Mouse (Mus musculus) lung, adult 2 months (tissue): ENCODE data around the gene Cd82. TPM values are rescaled to one million over a fixed set of nuclear protein-coding genes. Genes with fewer than 3 reads are reported as not detected.

ENCODE experiments used
- DNase-seq: peaks from one replicate; pipeline ENCODE4 v3.0.0; 2022
- H3K4me1 ChIP-seq: fragments of 200-500 bp; 2 replicates; pipeline ENCODE4 v1.6.1; 2011; ENCODE audit warnings: low read length; ENCODE audit not compliant: control insufficient read depth, insufficient read depth
- H3K4me3 ChIP-seq: fragments of 200-500 bp; replicated peaks from 2 replicates; pipeline ENCODE3; 2011; ENCODE audit warnings: low read depth, mild to moderate bottlenecking, control low read depth, low read length; ENCODE audit errors: extremely low read depth
- CTCF ChIP-seq: fragments of 200-500 bp; IDR thresholded peaks from 2 replicates; pipeline ENCODE4 v1.5.1; 2011; ENCODE audit warnings: mild to moderate bottlenecking, low read length, control low read depth; ENCODE audit not compliant: insufficient read depth
- POLR2A ChIP-seq: fragments of 200-500 bp; IDR thresholded peaks from 2 replicates; pipeline ENCODE4 v1.6.1; 2011; ENCODE audit warnings: low read depth, mild to moderate bottlenecking, control low read depth, low read length, borderline replicate concordance; ENCODE audit errors: extremely low read depth
- whole genome bisulfite sequencing: fragments of 180-500 bp; shearing (Covaris S2); methylation state at CpG from one replicate; pipeline ENCODE4 v1.1.7; 2018; 5-methylcytosine and 5-hydroxymethylcytosine counted together
- polyA plus RNA-seq: library from polyadenylated mRNA; depleted of rRNA; stranded (reverse); fragments of >200 nt; gene quantifications from 2 replicates; pipeline ENCODE4 v1.2.3, GENCODE M21; 2012

Gene Cd82
- polyA plus RNA-seq, 1 experiment: 170 TPM

- no peak for DNase-seq
- WGBS: 55% methylated on average over 6 of the region's 6 CpGs
- H3K4me3 ChIP-seq: no peak overlapping the region
- H3K4me1 ChIP-seq: peaks cover 51% of the 10 kb centered on the region
- no peak for TF ChIP-seq POLR2A
- TF ChIP-seq CTCF: no peak
Observed at GRCm38 (mm10) chr2:93457426-93458130, 5.4 kb downstream of the Cd82 start.

- H3K4me1 ChIP-seq: peaks cover 54% of the 10 kb centered on the region
- no peak overlapping the region for H3K4me3 ChIP-seq
- no peak for DNase-seq
- TF ChIP-seq POLR2A (no peak), CTCF (no peak)
- WGBS: 52% methylated on average over 3 of the region's 3 CpGs
Observed at GRCm38 (mm10) chr2:93456140-93456539, 6.8 kb downstream of the Cd82 start.

GRCm38 (mm10) chr2:93454817-93455591 lies 7.9 kb downstream of the Cd82 start:
- TF ChIP-seq POLR2A: no peak
- peaks cover 48% of the 10 kb centered on the region for H3K4me1 ChIP-seq
- 68% methylated on average over 3 of the region's 3 CpGs for WGBS
- no peak for DNase-seq
- H3K4me3 ChIP-seq: no peak overlapping the region

- TF ChIP-seq POLR2A (no peak), CTCF (no peak)
- Histone ChIP-seq H3K4me1 (peaks cover 44% of the 10 kb centered on the region), H3K4me3 (no peak overlapping the region)
- DNase-seq: no peak
- WGBS: 59% methylated on average over 10 of the region's 10 CpGs
Observed at GRCm38 (mm10) chr2:93454334-93454733, 8.6 kb downstream of the Cd82 start.

GRCm38 (mm10) chr2:93453046-93453445 lies 9.9 kb downstream of the Cd82 start:
- 59% methylated on average over 4 of the region's 4 CpGs for WGBS
- Histone ChIP-seq H3K4me1 (peaks cover 37% of the 10 kb centered on the region), H3K4me3 (no peak overlapping the region)
- DNase-seq: no peak
- TF ChIP-seq CTCF: no peak

GRCm38 (mm10) chr2:93452506-93452905 lies 10.4 kb downstream of the Cd82 start:
- TF ChIP-seq POLR2A: no peak
- no peak for TF ChIP-seq CTCF
- Histone ChIP-seq H3K4me1 (peaks cover 37% of the 10 kb centered on the region), H3K4me3 (no peak overlapping the region)
- 71% methylated on average over 4 of the region's 4 CpGs for WGBS
- peak; percentile 25 for DNase-seq

GRCm38 (mm10) chr2:93452057-93452456 lies 10.9 kb downstream of the Cd82 start:
- WGBS: 71% methylated on average over 6 of the region's 6 CpGs
- TF ChIP-seq POLR2A (no peak), CTCF (no peak)
- no peak for DNase-seq
- Histone ChIP-seq H3K4me1 (peaks cover 33% of the 10 kb centered on the region), H3K4me3 (no peak overlapping the region)

GRCm38 (mm10) chr2:93451219-93451938 lies 11.6 kb downstream of the Cd82 start:
- WGBS: 76% methylated on average over 6 of the region's 6 CpGs
- no peak overlapping the region for H3K4me3 ChIP-seq
- DNase-seq: no peak
- H3K4me1 ChIP-seq: peaks cover 28% of the 10 kb centered on the region
- TF ChIP-seq CTCF: no peak

- Histone ChIP-seq H3K4me3 (no peak overlapping the region), H3K4me1 (peaks cover 24% of the 10 kb centered on the region)
- WGBS: 66% methylated on average over 7 of the region's 7 CpGs
- peak; percentile 18 for DNase-seq
- no peak for TF ChIP-seq CTCF
- no peak for TF ChIP-seq POLR2A
Observed at GRCm38 (mm10) chr2:93450695-93451094, 12.2 kb downstream of the Cd82 start.
